Mouse (Mus musculus): ENCODE results near the gene Poll. TPM values are rescaled to one million over a fixed set of nuclear protein-coding genes. Genes with fewer than 3 reads are reported as not detected.

The Poll gene
- total and polyA plus RNA-seq, 2 experiments from 2014 or later = 10.8 to 11.8 TPM

DNA sequence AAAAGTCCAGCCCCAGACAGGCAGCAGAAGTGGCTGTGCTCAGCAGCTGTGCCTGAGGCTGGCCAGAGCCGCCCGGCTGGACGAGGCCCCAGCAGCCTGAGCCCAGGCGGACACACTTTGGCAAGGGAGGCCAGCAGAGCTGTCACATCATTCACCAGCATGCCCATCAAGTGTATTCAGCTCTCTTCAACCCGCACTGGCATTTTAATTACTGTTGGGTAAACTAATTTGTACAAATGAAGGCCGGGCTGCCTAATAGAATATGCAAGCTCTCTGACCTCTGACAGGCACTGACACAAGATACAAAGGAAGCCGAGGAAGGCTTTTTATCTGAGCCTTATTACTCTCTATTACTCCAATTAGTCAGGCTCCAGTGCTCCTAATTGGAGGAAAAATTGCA is 35.7 kb upstream of the Poll start:
- ATAC-seq (peak; percentile 81), DNase-seq (peak; percentile 32)
- Histone ChIP-seq H3K27ac (ENCODE audit: low read depth, low read length) (no peak overlapping the region), H3K4me1 (ENCODE audit: insufficient read depth) (no peaks in the 10 kb centered on the region), H3K9me3 (ENCODE audit: low read length) (no peaks in the 10 kb centered on the region), H3K36me3 (ENCODE audit: insufficient read depth) (peaks cover 4% of the 10 kb centered on the region), H3K27me3 (ENCODE audit: insufficient read depth, low read length) (peaks cover 42% of the 10 kb centered on the region), H3K4me2 (ENCODE audit: low read depth) (no peak overlapping the region), H3K9ac (no peak overlapping the region), H3K4me3 (ENCODE audit: low read depth, low read length) (no peak overlapping the region)
- 7% methylated on average over 7 of the region's 7 CpGs for WGBS
- TF ChIP-seq CTCF (IDR thresholded peaks at IDR 0.05; ENCODE audit: low read depth) = no peak

DNA sequence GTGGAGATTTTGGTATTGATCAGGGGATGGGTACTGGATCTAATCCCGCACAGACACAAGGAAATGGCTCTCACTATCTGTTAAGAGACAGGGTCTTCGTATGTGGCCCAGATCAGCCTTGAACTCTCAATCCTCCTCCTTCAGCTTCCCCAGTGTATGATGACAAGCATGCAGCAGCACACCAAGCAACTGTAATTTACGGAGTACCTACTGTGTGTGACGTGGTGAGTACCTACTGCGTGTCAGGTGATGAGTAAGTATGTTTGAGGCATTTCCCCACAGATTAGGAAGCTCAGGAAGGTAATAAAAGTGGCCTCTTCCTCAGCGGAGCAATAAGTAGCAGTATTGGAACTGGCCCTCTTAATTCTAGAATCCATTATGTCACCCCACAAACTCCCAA is 35.1 kb upstream of the Poll start:
- no peak overlapping the region for H3K4me2 ChIP-seq (ENCODE audit: low read depth)
- H3K27ac ChIP-seq (ENCODE audit: low read depth, low read length) = no peak overlapping the region
- ATAC-seq (no peak), DNase-seq (no peak)
- H3K9me3 ChIP-seq (ENCODE audit: low read length) = no peaks in the 10 kb centered on the region
- peaks cover 4% of the 10 kb centered on the region for H3K36me3 ChIP-seq (ENCODE audit: insufficient read depth)
- no peak overlapping the region for H3K9ac ChIP-seq
- no peak for TF ChIP-seq CTCF (IDR thresholded peaks at IDR 0.05; ENCODE audit: low read depth)
- no peaks in the 10 kb centered on the region for H3K4me1 ChIP-seq (ENCODE audit: insufficient read depth)
- H3K27me3 ChIP-seq (ENCODE audit: insufficient read depth, low read length) = peaks cover 40% of the 10 kb centered on the region
- H3K4me3 ChIP-seq (ENCODE audit: low read depth, low read length) = no peak overlapping the region
- WGBS = 82% methylated on average over 6 of the region's 6 CpGs

DNA sequence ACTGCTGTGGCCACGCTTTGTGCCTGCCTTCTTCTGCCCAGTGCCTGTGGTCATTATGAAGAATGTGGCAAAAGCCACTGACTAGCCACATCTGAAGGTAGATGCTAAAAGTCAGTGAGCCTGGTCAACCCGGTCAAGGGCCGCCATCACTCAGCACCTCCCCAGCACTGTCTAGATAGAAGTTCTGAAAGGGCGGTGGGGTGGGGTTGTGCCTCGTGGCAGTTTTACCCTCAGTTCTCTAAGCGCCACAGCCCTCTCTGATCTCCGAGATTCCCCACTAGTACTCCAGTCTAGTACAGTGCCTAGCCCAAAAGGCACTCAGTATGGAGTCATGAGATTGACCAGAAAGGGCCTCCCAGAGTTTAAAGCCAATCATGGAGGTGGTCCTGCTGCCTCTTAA is 33.7 kb upstream of the Poll start:
- Histone ChIP-seq H3K9ac (no peak overlapping the region), H3K4me1 (ENCODE audit: insufficient read depth) (no peaks in the 10 kb centered on the region), H3K27ac (ENCODE audit: low read depth, low read length) (no peak overlapping the region), H3K27me3 (ENCODE audit: insufficient read depth, low read length) (peaks cover 32% of the 10 kb centered on the region; the same call in 1 of the 2 replicates), H3K4me2 (ENCODE audit: low read depth) (no peak overlapping the region), H3K4me3 (ENCODE audit: low read depth, low read length) (no peak overlapping the region), H3K9me3 (ENCODE audit: low read length) (no peaks in the 10 kb centered on the region), H3K36me3 (ENCODE audit: insufficient read depth) (peaks cover 4% of the 10 kb centered on the region)
- DNase-seq = no peak
- no peak for ATAC-seq
- 92% methylated on average over 7 of the region's 7 CpGs for WGBS
- TF ChIP-seq CTCF (IDR thresholded peaks at IDR 0.05; ENCODE audit: low read depth) = no peak

DNA sequence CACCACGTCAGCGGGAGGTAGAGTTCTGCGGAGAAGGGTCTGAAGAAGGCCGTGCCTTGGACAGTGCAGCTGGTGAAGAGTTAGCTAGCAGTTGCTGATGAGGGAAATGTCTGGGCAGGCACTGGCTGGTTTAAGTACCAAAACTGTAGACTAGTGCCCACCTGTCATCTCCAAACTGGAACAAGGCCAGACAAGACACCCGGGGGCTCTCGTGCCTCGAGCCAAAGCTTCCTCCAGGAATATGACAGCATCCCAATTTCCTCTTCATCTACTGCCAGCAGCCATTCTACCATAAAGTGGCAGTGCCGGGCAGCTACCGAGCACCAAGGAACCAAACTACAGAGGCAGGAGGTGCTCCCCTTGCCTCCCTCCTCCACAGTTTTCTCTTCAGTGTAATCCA is 32.6 kb upstream of the Poll start:
- DNase-seq = no peak
- H3K9me3 ChIP-seq (ENCODE audit: low read length) = no peaks in the 10 kb centered on the region

DNA sequence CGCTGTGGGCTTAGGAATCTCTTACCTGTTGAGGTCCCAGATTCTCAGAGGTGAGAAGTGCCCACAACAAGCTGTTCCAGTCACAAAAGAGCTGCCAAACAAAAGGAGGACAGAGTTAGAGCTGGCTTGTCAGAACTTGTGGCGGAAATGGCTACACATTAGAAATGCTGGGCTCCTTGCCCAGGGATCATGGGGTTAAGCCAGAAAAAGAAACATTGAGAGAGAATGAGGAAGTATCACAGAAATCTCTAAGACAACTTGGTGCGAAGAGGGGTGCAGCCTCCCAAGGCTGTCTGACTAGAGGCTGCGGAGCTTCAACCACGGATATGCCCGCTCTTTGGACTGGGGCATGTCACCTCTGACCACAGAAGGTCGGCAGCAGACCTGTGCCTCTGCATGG is 31.4 kb upstream of the Poll start:
- H3K9me3 ChIP-seq (ENCODE audit: low read length) = no peaks in the 10 kb centered on the region
- H3K27ac ChIP-seq (ENCODE audit: low read depth, low read length) = no peak overlapping the region
- H3K27me3 ChIP-seq (ENCODE audit: insufficient read depth, low read length) = peaks cover 14% of the 10 kb centered on the region; the same call in 1 of the 2 replicates
- H3K4me1 ChIP-seq (ENCODE audit: insufficient read depth) = no peaks in the 10 kb centered on the region
- 82% methylated on average over 7 of the region's 7 CpGs for WGBS
- DNase-seq = no peak
- no peak for ATAC-seq
- H3K36me3 ChIP-seq (ENCODE audit: insufficient read depth) = peaks cover 13% of the 10 kb centered on the region
- H3K4me2 ChIP-seq (ENCODE audit: low read depth) = no peak overlapping the region
- H3K4me3 ChIP-seq (ENCODE audit: low read depth, low read length) = no peak overlapping the region
- no peak for TF ChIP-seq CTCF (IDR thresholded peaks at IDR 0.05; ENCODE audit: low read depth)
- no peak overlapping the region for H3K9ac ChIP-seq

More for the DNA sequence above, 32.6 kb upstream of the Poll start:
- 74% methylated on average over 9 of the region's 9 CpGs for WGBS
- Histone ChIP-seq H3K4me1 (ENCODE audit: insufficient read depth) (no peaks in the 10 kb centered on the region), H3K36me3 (ENCODE audit: insufficient read depth) (peaks cover 10% of the 10 kb centered on the region), H3K4me2 (ENCODE audit: low read depth) (no peak overlapping the region), H3K27me3 (ENCODE audit: insufficient read depth, low read length) (peaks cover 22% of the 10 kb centered on the region; the same call in 1 of the 2 replicates), H3K9ac (no peak overlapping the region), H3K27ac (ENCODE audit: low read depth, low read length) (no peak overlapping the region), H3K4me3 (ENCODE audit: low read depth, low read length) (no peak overlapping the region)
- no peak for ATAC-seq
- TF ChIP-seq CTCF (IDR thresholded peaks at IDR 0.05; ENCODE audit: low read depth) = no peak

DNA sequence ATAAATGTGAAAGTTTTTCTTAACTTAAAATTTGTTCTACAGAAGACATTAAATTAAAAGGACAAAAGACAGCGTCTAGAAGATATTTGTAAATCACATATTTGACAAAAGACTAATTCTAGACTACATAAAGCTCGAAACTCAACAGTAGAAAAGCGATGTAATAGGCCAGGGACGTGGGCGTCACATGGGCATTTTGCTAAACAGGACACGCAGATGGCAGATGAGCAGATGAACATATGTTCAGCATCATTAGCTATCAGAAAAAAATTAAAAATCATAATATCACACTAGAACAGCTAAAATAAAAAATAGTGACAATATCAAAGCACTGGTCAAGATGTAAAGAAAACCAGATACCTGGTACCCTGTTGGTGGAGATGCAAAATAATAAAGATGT is 29.4 kb upstream of the Poll start:
- 91% methylated on average over 6 of the region's 6 CpGs for WGBS
- ATAC-seq = no peak
- Histone ChIP-seq H3K4me2 (ENCODE audit: low read depth) (no peak overlapping the region), H3K4me1 (ENCODE audit: insufficient read depth) (no peaks in the 10 kb centered on the region), H3K4me3 (ENCODE audit: low read depth, low read length) (no peak overlapping the region), H3K36me3 (ENCODE audit: insufficient read depth) (peaks cover 18% of the 10 kb centered on the region), H3K9me3 (ENCODE audit: low read length) (no peaks in the 10 kb centered on the region), H3K9ac (no peak overlapping the region), H3K27me3 (ENCODE audit: insufficient read depth, low read length) (peaks cover 9% of the 10 kb centered on the region; the same call in 1 of the 2 replicates), H3K27ac (ENCODE audit: low read depth, low read length) (no peak overlapping the region)
- TF ChIP-seq CTCF (IDR thresholded peaks at IDR 0.05; ENCODE audit: low read depth) = no peak
- DNase-seq = no peak

DNA sequence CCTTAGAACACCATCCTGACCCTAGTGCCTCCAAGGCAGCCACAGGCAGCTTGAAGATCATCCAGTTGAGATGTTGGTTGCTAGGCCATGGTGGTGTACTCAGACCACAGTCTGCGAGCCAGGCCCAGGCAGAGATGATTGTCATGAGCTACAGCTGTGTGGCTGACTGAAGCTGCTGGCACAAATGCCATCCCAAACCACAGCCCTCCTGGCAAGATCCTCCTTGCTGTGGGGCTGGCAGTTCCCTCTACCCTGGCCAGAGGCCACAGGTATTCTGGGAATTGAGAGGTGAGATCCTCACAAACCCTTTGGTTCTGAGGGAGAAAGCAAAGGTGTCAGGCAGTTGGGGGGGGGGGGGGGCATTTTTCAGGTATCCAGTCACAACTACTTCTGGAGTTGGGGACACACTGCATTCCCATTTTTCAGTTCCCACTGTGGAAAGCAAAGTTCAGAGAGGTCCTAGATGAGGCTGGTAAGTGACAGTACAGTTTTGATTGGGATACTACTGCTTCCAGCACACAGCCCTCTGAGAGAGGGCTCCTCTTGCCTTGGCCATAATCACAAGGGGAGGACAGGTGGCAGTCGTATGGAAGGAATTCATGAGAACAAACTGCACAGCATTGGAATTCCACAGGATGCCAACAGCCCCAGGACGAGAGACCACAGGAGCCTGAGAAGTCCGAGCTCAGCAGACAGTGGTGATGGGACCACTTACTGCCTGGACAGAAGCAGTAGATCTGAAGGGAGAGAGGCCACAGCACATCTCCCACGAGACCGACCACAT is 27.4 kb upstream of the Poll start:
- Histone ChIP-seq H3K27ac (ENCODE audit: low read depth, low read length) (no peak overlapping the region), H3K4me1 (ENCODE audit: insufficient read depth) (no peaks in the 10 kb centered on the region), H3K4me2 (ENCODE audit: low read depth) (no peak overlapping the region), H3K36me3 (ENCODE audit: insufficient read depth) (peaks cover 18% of the 10 kb centered on the region), H3K4me3 (ENCODE audit: low read depth, low read length) (no peak overlapping the region), H3K27me3 (ENCODE audit: insufficient read depth, low read length) (no peaks in the 10 kb centered on the region), H3K9me3 (ENCODE audit: low read length) (no peaks in the 10 kb centered on the region), H3K9ac (no peak overlapping the region)
- ATAC-seq (no peak), DNase-seq (no peak)
- TF ChIP-seq CTCF (IDR thresholded peaks at IDR 0.05; ENCODE audit: low read depth) = no peak
- WGBS = 91% methylated on average over 6 of the region's 6 CpGs
